Mouse (Mus musculus) forebrain, postnatal 0 days (tissue): ENCODE results near the gene Npr1. TPM values are rescaled to one million over a fixed set of nuclear protein-coding genes. Genes with fewer than 3 reads are reported as not detected.

Experiments used
- ATAC-seq: fragments of 200-750 bp; cut with Nextera tagmentation; 2 replicates; pipeline ENCODE4 v1.8.0; 2017; ENCODE audit warnings: mild to moderate bottlenecking, moderate library complexity
- DNase-seq: peaks from one replicate; pipeline ENCODE4 v3.0.0-alpha.2; 2015
- H3K27ac ChIP-seq: fragments of 300-500 bp; sonication (generic); 2 replicates; pipeline ENCODE4 v1.5.1; 2014; ENCODE audit warnings: low read depth, mild to moderate bottlenecking, antibody characterized with exemption, low read length, moderate library complexity, mixed read lengths
- H3K27me3 ChIP-seq: fragments of 300-500 bp; sonication (generic); 2 replicates; pipeline ENCODE4 v1.6.1; 2014; ENCODE audit warnings: mild to moderate bottlenecking, low read length, mixed read lengths; ENCODE audit not compliant: insufficient read depth
- H3K36me3 ChIP-seq: fragments of 300-500 bp; sonication (generic); 2 replicates; pipeline ENCODE4 v1.6.1; 2014; ENCODE audit warnings: mild to moderate bottlenecking, moderate library complexity; ENCODE audit not compliant: insufficient read depth
- H3K4me1 ChIP-seq: fragments of 300-500 bp; sonication (generic); 2 replicates; pipeline ENCODE4 v1.6.1; 2014; ENCODE audit warnings: antibody characterized with exemption; ENCODE audit not compliant: insufficient read depth
- H3K4me2 ChIP-seq: fragments of 300-500 bp; sonication (generic); 2 replicates; pipeline ENCODE4 v1.6.1; 2014; ENCODE audit warnings: low read depth, mild to moderate bottlenecking, moderate library complexity
- H3K4me3 ChIP-seq: fragments of 300-500 bp; sonication (generic); 2 replicates; pipeline ENCODE4 v1.5.1; 2014; ENCODE audit warnings: low read depth, low read length, mixed read lengths
- H3K9ac ChIP-seq: fragments of 300-500 bp; sonication (generic); 2 replicates; pipeline ENCODE4 v1.6.1; 2014; ENCODE audit warnings: mild to moderate bottlenecking
- H3K9me3 ChIP-seq: fragments of 300-500 bp; sonication (generic); 2 replicates; pipeline ENCODE4 v1.6.1; 2016; ENCODE audit warnings: low read length
- CTCF ChIP-seq: sonication (generic); IDR thresholded peaks from 2 replicates; pipeline ENCODE4 v1.5.1; 2016; ENCODE audit warnings: antibody characterized with exemption, control low read depth, low read depth
- WGBS: fragments of 180-500 bp; shearing (Covaris S2); extraction: QIAGEN DNeasy Blood & Tissue Kit; methylation state at CpG from one replicate; pipeline ENCODE4 v1.1.7; 2014; 5-methylcytosine and 5-hydroxymethylcytosine counted together
- polyA plus RNA-seq: library from polyadenylated mRNA; unstranded; fragments of >200 nt; fragmentation: Nextera tagmentation; extraction: Ambion mirVana; gene quantifications from 2 replicates; pipeline ENCODE4 v1.2.1, GENCODE M21; 2015
- total RNA-seq: library from RNA; depleted of rRNA; stranded (reverse); fragments of >200 nt; gene quantifications from 2 replicates; pipeline ENCODE4 v1.2.3, GENCODE M21; 2014

Gene Npr1
- total and polyA plus RNA-seq, 2 experiments from 2014 or later, result 1.7 to 2.7 TPM

DNA sequence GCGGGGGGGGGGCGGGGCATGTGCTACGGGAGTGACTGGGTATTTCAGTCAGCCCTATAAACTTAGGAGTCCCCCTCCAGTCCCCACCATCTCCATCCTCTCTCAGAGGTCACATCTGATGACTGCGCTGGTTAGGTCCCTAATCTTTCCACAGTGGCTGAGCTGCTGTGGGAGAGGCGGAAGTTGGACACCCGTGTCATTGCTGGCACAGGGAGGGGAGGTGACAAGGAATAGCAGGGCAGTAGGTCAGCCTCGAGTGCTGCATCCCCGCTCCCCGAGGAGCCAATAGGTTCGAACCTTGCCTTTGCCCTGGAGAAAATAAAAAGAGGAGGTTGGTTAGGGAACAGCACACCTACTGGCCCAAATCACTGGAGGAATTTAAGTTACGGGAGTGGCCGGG lies 14.8 kb downstream of the Npr1 start:
- Histone ChIP-seq H3K4me2 (no peak overlapping the region), H3K27ac (no peak overlapping the region), H3K36me3 (no peaks in the 10 kb centered on the region), H3K27me3 (no peaks in the 10 kb centered on the region), H3K4me3 (no peak overlapping the region), H3K9ac (no peak overlapping the region), H3K4me1 (peaks cover 11% of the 10 kb centered on the region; the same call in 1 of the 2 replicates), H3K9me3 (no peaks in the 10 kb centered on the region)
- no peak for TF ChIP-seq CTCF
- ATAC-seq, result no peak
- no peak for DNase-seq
- WGBS, result 39% methylated on average over 12 of the region's 12 CpGs

- Histone ChIP-seq H3K27me3 (no peaks in the 10 kb centered on the region), H3K27ac (no peak overlapping the region), H3K9ac (no peak overlapping the region), H3K4me2 (no peak overlapping the region), H3K36me3 (no peaks in the 10 kb centered on the region), H3K4me1 (peaks cover 13% of the 10 kb centered on the region; the same call in 1 of the 2 replicates), H3K9me3 (no peaks in the 10 kb centered on the region), H3K4me3 (no peak overlapping the region)
- TF ChIP-seq CTCF, result no peak
- WGBS, result 26% methylated on average over 6 of the region's 6 CpGs
- DNase-seq (no peak), ATAC-seq (no peak)
These were observed 17.0 kb downstream of the Npr1 start for GRCm38 (mm10) chr3:90448626-90449025.

GRCm38 (mm10) chr3:90447123-90447494 lies 18.6 kb downstream of the Npr1 start:
- no peaks in the 10 kb centered on the region for H3K36me3 ChIP-seq
- no peaks in the 10 kb centered on the region for H3K27me3 ChIP-seq
- H3K27ac ChIP-seq, result peak overlapping the region; percentile 65
- peak overlapping the region; percentile 39 for H3K4me3 ChIP-seq
- peak overlapping the region; percentile 52 for H3K4me2 ChIP-seq
- ATAC-seq (no peak), DNase-seq (no peak)
- H3K9ac ChIP-seq, result peak overlapping the region; percentile 52
- peaks cover 13% of the 10 kb centered on the region; the same call in 1 of the 2 replicates for H3K4me1 ChIP-seq
- no peak for TF ChIP-seq CTCF
- WGBS, result 45% methylated on average over 7 of the region's 7 CpGs
- no peaks in the 10 kb centered on the region for H3K9me3 ChIP-seq

GRCm38 (mm10) chr3:90446389-90447122 lies 19.1 kb downstream of the Npr1 start:
- peak overlapping the region; percentile 65 for H3K27ac ChIP-seq
- peak overlapping the region; percentile 39 for H3K4me3 ChIP-seq
- peaks cover 13% of the 10 kb centered on the region; the same call in 1 of the 2 replicates for H3K4me1 ChIP-seq
- H3K36me3 ChIP-seq, result no peaks in the 10 kb centered on the region
- TF ChIP-seq CTCF, result no peak
- DNase-seq, result peak; percentile 87
- WGBS, result 1% methylated on average over 17 of the region's 17 CpGs
- H3K4me2 ChIP-seq, result peak overlapping the region; percentile 52
- H3K9me3 ChIP-seq, result no peaks in the 10 kb centered on the region
- peak overlapping the region; percentile 52 for H3K9ac ChIP-seq
- ATAC-seq, result peak; percentile 93
- H3K27me3 ChIP-seq, result no peaks in the 10 kb centered on the region

- ATAC-seq, result no peak
- 69% methylated on average over 11 of the region's 11 CpGs for WGBS
These were observed 20.1 kb downstream of the Npr1 start for GRCm38 (mm10) chr3:90445417-90446200.

GRCm38 (mm10) chr3:90443977-90444376 lies 21.7 kb downstream of the Npr1 start:
- no peaks in the 10 kb centered on the region for H3K9me3 ChIP-seq
- DNase-seq, result no peak
- H3K27ac ChIP-seq, result no peak overlapping the region
- TF ChIP-seq CTCF, result no peak
- H3K27me3 ChIP-seq, result no peaks in the 10 kb centered on the region
- no peaks in the 10 kb centered on the region for H3K36me3 ChIP-seq
- H3K4me2 ChIP-seq, result no peak overlapping the region
- H3K4me1 ChIP-seq, result peaks cover 13% of the 10 kb centered on the region; the same call in 1 of the 2 replicates
- H3K9ac ChIP-seq, result no peak overlapping the region
- WGBS, result 85% methylated on average over 3 of the region's 3 CpGs
- no peak for ATAC-seq
- H3K4me3 ChIP-seq, result no peak overlapping the region

More at GRCm38 (mm10) chr3:90445417-90446200, 20.1 kb downstream of the Npr1 start:
- H3K9ac ChIP-seq, result peak overlapping the region; percentile 52
- no peak for DNase-seq
- peak overlapping the region; percentile 39 for H3K4me3 ChIP-seq
- H3K9me3 ChIP-seq, result no peaks in the 10 kb centered on the region
- peaks cover 13% of the 10 kb centered on the region; the same call in 1 of the 2 replicates for H3K4me1 ChIP-seq
- peak overlapping the region; percentile 52 for H3K4me2 ChIP-seq
- H3K36me3 ChIP-seq, result no peaks in the 10 kb centered on the region
- no peak for TF ChIP-seq CTCF
- H3K27ac ChIP-seq, result peak overlapping the region; percentile 65
- H3K27me3 ChIP-seq, result no peaks in the 10 kb centered on the region

DNA sequence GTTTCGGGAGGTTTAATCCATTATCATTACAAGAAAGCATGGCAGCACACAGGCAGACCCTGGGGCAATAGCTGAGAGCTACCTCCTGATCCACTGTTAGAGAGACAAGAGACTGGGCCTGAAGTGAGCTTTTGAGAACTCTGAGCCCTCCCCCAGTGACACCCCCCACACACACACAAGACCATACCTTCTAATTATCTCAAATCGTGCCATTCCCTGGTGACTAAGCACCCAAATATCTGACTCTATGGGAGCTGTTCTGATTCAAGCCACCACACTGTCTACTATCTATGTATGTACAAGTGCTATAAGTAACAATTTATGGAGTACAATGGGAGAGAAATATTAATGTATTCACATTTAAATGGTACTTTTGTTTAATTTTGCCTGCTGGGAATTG lies 24.9 kb downstream of the Npr1 start:
- H3K4me3 ChIP-seq, result no peak overlapping the region
- DNase-seq, result no peak
- no peak for TF ChIP-seq CTCF
- no peak overlapping the region for H3K9ac ChIP-seq
- no peaks in the 10 kb centered on the region for H3K27me3 ChIP-seq
- H3K4me2 ChIP-seq, result no peak overlapping the region
- no peak overlapping the region for H3K27ac ChIP-seq
- peaks cover under 1% of the 10 kb centered on the region; the same call in 1 of the 2 replicates for H3K4me1 ChIP-seq
- H3K9me3 ChIP-seq, result no peaks in the 10 kb centered on the region
- H3K36me3 ChIP-seq, result no peaks in the 10 kb centered on the region
- 86% methylated on average over 2 of the region's 2 CpGs for WGBS
- ATAC-seq, result no peak
